Mouse (Mus musculus) regulatory T cell (primary cell): Measurements from ENCODE around the gene Per3.

Experiments used
- in situ Hi-C: fragments of 300-600 bp; cut with MboI, MseI; formaldehyde crosslinking; loops from one replicate; pipeline ENCODE4 v1.15.1; 2025; ENCODE audit warnings: high pct_unique_total_duplicates

Gene Per3

DNA sequence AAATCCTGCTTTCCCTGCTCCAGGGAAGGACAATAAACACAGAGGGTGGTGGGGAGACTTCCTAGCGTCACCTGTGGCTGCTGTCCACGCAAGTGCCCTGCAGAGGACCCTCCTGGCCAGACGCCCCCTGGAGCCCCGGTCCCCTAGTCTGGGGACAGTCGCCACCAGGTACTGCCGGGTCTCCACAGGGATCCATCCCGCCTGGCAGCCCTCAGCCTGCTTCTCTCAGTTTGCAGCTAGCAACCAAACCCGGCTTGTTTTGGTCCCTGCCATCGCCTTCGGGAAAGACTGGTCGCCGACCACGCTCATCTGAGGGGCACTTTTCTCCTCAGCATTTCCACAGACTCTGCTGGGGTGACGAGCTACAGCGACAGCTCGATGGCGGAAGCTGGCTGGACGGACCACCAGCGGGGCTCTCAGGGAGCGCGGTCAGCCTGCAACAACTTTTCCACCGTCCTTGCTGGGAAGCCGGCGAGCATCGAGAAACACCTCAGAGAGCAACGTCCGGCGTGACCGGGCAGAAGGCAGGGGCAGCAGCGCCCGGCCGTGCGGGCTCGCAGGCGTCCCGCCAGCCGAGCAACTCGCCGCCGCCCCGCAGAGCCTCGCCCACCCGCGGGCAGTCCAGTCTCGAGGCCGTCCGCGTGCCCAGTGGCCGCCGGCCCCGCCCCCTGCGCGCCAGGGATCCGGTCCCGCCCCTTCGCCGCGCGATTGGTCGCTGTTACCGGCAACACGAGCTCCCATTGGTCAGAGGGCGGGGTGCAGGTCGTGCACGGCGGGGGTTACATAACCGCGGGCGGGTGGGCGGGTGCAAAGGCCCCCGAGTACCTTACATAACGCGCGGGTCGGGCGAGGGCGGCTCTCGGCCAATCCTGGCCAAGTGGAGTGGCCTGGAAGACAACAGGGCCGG, at the start of gene Per3:
TSS of gene Per3 (minus strand) at position 629 of the 907 bp plus-strand sequence.
- in situ Hi-C loops: loop anchor here (10.0 kb wide), 1 partner anchor 811 kb away; no protein-coding TSS in a partner anchor

DNA sequence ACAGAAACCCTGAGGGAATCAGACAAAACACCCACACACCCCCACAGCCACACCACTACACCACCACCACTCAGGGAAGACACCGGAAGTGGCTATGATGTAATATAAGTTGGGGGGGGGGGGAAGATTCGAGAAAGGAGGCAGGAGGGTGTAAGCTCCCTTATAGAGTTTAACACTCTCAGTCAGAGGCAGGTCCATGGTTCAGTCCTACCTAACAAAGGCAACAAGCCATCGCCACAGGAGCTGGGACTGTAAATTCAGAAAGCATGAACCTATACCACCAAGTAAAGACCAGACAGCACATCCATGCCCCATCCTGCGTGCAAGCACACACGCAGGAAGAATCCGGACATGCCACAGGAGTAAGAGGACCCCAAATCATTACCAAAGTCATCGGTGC, 44.8 kb upstream of the Per3 start, which contains the start of gene Gm13090:
TSS of gene Gm13090 (plus strand) at position 301 of the 400 bp plus-strand sequence.
- in situ Hi-C loops: no loop called here

GRCm38 (mm10) chr4:151088819-151089218, 44.4 kb upstream of the Per3 start:
- in situ Hi-C loops: no loop called here

DNA sequence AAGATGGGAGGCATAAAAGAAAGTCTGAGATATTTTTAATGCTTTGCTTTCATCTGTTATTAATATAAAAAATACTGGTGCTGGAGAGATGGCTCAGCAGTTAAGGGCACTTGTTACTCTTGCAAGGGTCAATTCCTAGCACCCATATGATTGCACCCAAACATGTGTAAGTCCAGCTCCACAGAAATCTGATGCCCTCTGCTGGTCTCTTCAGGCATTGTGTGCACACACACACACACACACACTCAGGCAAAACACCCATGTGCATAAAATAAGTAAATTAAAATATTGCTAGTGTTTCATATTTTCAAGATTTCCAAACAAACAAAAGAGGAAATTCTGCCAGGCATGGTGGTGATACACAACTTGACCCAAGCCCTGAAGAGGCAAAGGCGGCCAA, 42.9 kb upstream of the Per3 start:
- in situ Hi-C loops: no loop called here

DNA sequence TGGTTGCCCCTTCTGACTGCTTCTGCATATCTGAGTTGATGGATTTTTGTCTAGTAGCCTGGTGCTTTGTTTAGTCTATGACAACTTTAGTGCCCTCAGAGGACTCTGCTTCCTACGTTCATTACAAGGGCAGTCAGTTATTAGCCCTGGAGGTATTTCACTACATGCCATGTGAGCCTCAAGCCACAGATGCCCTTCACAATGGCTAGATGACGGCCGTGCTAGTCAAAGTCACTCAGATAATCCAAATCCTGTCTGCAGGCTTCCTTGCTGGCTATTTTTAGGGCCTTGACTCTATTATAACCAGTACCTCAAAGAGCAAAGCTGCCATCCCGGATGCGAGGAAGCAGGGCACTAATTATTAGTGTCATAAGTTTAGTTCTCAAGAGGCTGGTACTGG, 38.6 kb upstream of the Per3 start:
- in situ Hi-C loops: no loop called here

DNA sequence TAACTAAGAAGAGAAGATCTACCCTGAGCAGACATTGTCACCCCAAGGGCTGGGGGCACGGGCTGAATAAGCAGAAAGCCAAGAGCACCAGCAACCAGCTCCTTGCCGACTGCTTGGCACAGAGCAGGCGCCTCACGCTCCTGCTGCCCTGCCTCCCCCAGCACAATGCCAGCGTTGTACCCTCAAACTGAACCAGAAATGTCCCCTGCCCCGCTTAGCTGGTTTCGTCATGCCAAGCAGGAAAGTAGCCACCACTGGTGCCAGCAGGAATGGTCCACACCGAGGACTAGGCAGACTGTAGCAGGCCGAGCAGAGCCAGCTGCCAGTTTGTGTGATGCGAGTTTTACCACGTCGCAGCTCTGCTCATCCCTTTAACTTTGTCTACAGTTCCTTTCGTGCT, 37.5 kb upstream of the Per3 start:
- in situ Hi-C loops: no loop called here

- in situ Hi-C loops: no loop called here
These were observed 36.9 kb upstream of the Per3 start for GRCm38 (mm10) chr4:151081355-151081754.

DNA sequence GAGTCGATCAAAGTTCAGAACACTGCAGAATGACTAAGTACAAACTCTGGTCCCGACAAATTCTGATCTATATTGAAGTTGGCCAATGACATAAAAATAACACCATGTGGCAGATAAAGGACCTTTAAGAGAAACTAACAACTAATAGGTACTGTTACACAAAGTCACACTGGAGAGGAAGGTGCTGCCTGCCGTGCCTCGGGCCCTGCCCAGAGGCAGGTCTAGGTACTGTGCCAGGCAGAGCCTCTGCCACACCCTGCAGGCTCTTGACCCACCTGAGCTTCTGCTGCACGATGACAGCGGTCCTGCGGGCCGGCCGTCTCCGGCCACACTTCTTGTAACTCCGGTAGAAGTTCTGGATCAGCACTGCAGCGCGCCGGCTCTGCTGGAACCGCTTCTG, 30.4 kb upstream of the Per3 start:
- in situ Hi-C loops: loop anchor here (5.0 kb wide), 1 partner anchor 67 kb away; no protein-coding TSS in a partner anchor

GRCm38 (mm10) chr4:151073108-151073744, 28.8 kb upstream of the Per3 start:
- in situ Hi-C loops: no loop called here

DNA sequence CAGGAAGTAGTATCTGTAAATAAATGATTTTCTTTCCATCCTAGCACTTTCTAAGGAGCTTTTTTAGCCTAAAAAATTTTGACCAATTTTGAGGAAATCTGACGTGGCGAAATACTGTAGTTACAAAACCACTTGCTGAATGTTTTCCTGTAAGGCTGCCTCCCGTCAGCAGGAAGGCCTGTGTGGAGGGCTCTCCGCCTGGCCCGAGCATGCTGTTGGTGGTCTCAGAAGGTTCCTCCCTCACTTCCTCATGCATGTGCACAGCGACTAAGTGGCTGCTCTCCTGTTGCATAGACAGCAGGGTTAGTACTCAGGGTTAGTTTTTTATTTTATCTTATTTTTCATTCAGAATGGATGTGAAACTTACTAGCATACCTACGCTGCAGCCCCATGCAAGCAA, 26.5 kb upstream of the Per3 start:
- in situ Hi-C loops: no loop called here

- in situ Hi-C loops: no loop called here
These were observed 24.3 kb upstream of the Per3 start for GRCm38 (mm10) chr4:151068751-151069150.

DNA sequence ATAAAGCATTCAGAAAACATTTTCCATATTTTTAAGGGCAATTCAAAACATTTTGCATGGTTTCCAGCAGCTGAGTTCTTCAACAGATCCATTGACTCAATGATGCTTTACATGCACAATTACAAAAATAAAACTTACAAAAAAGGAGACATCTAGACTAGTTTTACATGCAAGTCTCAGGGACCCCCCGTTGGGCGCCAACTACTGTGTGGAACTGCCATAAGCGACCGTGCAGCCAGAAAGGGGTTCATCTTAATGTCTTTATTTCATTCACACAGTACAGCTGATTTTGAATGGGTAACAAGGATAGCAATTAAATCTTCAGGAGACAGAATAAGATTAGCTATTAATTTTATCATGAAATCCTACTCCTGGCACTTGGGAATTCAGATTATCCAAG, 15.1 kb upstream of the Per3 start:
- in situ Hi-C loops: no loop called here

DNA sequence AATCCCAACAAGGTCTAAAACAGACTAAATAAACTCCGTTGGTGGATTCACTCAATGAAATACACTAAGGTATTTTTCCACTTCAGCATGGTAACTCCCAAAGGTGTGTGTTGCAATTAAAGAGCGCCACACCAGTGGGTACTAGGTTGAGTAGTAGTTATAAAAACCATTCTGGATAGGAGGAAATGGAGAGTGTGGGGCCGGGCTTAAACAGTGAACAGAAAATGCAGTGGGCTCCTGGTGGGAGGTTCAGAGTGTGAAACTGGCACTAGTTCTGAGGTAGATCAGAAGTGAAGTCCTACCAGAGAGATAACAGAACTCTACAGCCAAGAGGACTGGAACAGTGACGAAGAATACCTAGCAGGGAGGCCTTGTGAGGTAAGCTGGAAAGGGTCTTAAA, 14.2 kb upstream of the Per3 start:
- in situ Hi-C loops: no loop called here

GRCm38 (mm10) chr4:151057347-151058321, 13.2 kb upstream of the Per3 start, which contains the start of gene Vamp3:
Vamp3 (minus strand) TSS chr4:151057963.
- in situ Hi-C loops: no loop called here

DNA sequence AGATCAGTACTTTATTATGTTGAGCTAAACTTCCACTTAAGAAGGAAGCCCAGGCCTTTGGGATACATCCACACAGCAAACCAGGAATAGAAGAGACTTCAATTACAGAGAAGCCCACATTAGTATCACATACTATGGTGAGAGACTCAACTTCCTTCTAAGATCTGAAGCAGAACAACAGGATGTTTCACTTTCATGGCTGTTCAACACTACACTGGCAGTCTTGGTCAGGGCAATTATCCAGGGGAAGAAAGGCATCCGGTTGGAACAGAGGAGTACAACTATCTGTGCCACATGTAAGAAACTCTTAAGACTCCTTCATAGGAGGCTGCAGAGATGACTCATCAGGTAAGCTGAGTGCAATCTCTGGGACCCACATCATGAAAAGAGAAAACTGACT, 6.7 kb upstream of the Per3 start:
- in situ Hi-C loops: no loop called here

DNA sequence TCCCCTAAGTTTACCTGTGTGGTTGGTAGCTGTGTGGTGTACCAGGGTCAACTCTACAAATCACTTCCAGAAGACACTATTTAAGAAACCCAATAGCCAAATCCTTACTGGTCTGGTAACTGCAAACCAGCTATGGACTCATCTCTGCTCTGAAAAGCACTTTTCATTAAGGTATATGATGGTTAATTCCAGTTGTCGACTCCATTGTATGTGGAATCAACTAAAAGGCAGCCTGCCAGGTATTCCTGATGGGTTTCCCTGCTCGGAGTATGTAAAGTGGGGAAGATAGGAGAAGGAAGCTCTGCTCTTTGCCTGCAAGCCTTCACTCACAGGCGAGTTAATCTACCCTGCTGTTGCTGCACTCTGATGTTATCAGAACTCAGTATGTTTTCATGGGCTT, 2.1 kb upstream of the Per3 start:
- in situ Hi-C loops: loop anchor here (10.0 kb wide), 1 partner anchor 808 kb away; no protein-coding TSS in a partner anchor

DNA sequence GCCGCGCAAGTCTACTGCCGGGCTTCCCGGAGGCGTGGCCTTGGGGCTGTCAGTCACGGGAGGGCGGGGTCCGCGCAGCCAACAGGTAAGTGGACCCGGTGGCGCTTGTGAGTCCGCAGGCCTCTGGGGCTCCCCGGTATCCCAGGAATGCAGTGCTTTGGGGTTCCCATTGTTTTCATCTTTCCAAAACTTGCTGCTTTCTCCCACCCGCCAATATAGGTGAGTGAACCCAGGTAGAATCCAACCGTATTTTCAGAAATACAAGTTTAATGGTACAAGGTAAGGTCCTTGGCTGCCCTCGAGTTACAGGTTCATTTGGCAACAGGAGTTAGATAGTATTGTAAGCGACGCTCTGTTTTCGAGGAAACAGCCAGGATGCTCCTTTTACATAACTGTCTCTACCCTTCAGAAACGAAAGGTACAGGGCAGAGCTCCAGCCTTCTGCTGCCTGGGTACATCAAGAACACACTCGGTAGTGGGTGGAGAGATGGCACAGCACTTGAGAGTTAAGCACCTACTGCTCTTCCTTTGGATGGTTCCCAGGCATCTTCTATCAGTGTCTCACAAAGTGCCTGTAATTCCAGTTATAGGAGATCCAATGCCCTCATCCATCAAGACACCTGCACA, 592 bp upstream of the Per3 start:
- in situ Hi-C loops: loop anchor here (10.0 kb wide), 1 partner anchor 810 kb away; no protein-coding TSS in a partner anchor

- in situ Hi-C loops: loop anchor here (10.0 kb wide), 1 partner anchor 812 kb away; no protein-coding TSS in a partner anchor
These were observed 1.2 kb downstream of the Per3 start for GRCm38 (mm10) chr4:151043281-151043680.

DNA sequence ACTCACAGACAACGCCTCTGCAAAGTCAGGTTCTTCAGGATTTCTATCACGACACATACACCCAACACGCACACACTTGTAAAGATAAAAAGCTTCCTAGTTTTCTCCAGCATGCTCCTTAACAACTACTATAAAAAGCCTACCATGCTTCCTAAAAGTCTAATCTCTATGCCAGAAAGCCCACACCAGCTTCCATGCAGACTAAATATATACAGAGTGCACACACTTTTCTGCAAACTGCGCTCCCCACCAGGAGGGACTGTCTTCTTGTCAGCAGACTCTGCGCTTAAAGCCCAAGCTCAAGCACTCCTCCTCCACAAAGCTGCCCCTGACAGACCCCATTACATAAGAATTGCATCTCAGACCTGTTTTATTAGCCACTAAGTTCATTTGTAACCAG, 3.0 kb downstream of the Per3 start:
- in situ Hi-C loops: loop anchor here (10.0 kb wide), 1 partner anchor 813 kb away; no protein-coding TSS in a partner anchor

GRCm38 (mm10) chr4:151037800-151038199, 6.7 kb downstream of the Per3 start:
- in situ Hi-C loops: no loop called here

- in situ Hi-C loops: no loop called here
These were observed 7.9 kb downstream of the Per3 start for GRCm38 (mm10) chr4:151036521-151036920.
